ENCODE assay signal across 15 mouse cellular contexts in genomic region chr9:84008961-84009360, GRCm38 (mm10).
DNase-seq lines count a peak whose midpoint lies in the region; TF ChIP-seq lines count a peak whose summit lies in the region.
"Had no signal": no experiment of that assay in that cellular context is flagged by ENCODE, and none has a peak within 500 bp of the region (broad histone marks: within the 10 kb centered on the region; RNA-seq: fewer than 3 reads in every experiment).

No protein-coding gene starts in this region.

- peak; percentile 80 for DNase-seq in heart, adult 11 months
- DNase-seq in heart, adult 9 months (ENCODE audit: low spot score in 2 of 2) = no peak
- peak; percentile 10 for DNase-seq in left cerebral cortex, postnatal 4 days
- no peak for DNase-seq in left cerebral cortex, adult 18-20 months (ENCODE audit: low spot score in 2 of 2)
- peak; percentile 64 for DNase-seq in retina, postnatal 1 day
- no peak for DNase-seq in retina, embryonic 14.5 days (ENCODE audit: low spot score)
- DNase-seq in brain, embryonic 14.5 days (ENCODE audit: low read depth) = peak; percentile 39
- no peak for DNase-seq in layer of hippocampus, postnatal 14 days (ENCODE audit: low spot score in 2 of 2)
- DNase-seq: adrenal gland, postnatal 10 days; adrenal gland, postnatal 36 days; cerebellum, adult 11-12 months; cerebellum, adult 8-10 months; cerebellum, postnatal 36 days; gastrocnemius, postnatal 10 days; gastrocnemius, postnatal 36 days had no signal

- TF ChIP-seq POLR2A in brain, embryonic 14.5 days (IDR thresholded peaks at IDR 0.05; ENCODE audit: borderline replicate concordance, extremely low read depth, insufficient read depth, insufficient read length, poor library complexity, severe bottlenecking) = no peak

- no peak for TF ChIP-seq CTCF in brain, embryonic 14.5 days (IDR thresholded peaks at IDR 0.05; ENCODE audit: borderline replicate concordance, extremely low read depth, insufficient read depth, insufficient read length)

- intact Hi-C loops in left cerebral cortex, postnatal 4 days (cut with DNase I) = no loop called here

Comparison
In these comparisons a context has a peak if more than half of its experiments do, and no peak if none do; other contexts are left out.
1. DNase-seq: peak in heart, adult 11 months (single experiment), left cerebral cortex, postnatal 4 days (single experiment), retina, postnatal 1 day (single experiment) and brain, embryonic 14.5 days (single experiment); none in heart, adult 9 months (0 of 2), left cerebral cortex, adult 18-20 months (0 of 2), retina, embryonic 14.5 days (single experiment) and layer of hippocampus, postnatal 14 days (0 of 2).